Mouse (Mus musculus) forebrain, embryonic 16.5 days (tissue): ENCODE measurements around the gene Pcnx3. TPM values are rescaled to one million over a fixed set of nuclear protein-coding genes. Genes with fewer than 3 reads are reported as not detected.

ENCODE experiments used
- ATAC-seq: fragments of 200-750 bp; cut with Nextera tagmentation; 2 replicates; pipeline ENCODE4 v1.8.0; 2017; ENCODE audit warnings: mild to moderate bottlenecking, moderate library complexity
- H3K27ac ChIP-seq: fragments of 300-500 bp; sonication (generic); 2 replicates; pipeline ENCODE4 v1.5.1; 2014; ENCODE audit warnings: low read length, control low read depth
- H3K27me3 ChIP-seq: fragments of 300-500 bp; sonication (generic); replicated peaks from 2 replicates; pipeline ENCODE4 v1.6.1; 2014; ENCODE audit warnings: low read length; ENCODE audit not compliant: control insufficient read depth, insufficient read depth
- H3K36me3 ChIP-seq: fragments of 300-500 bp; sonication (generic); 2 replicates; pipeline ENCODE4 v1.6.1; 2014; ENCODE audit not compliant: control insufficient read depth, insufficient read depth
- H3K4me1 ChIP-seq: fragments of 300-500 bp; sonication (generic); replicated peaks from 2 replicates; pipeline ENCODE4 v1.6.1; 2014; ENCODE audit warnings: low read length; ENCODE audit not compliant: control insufficient read depth, insufficient read depth
- H3K4me2 ChIP-seq: fragments of 300-500 bp; sonication (generic); 2 replicates; pipeline ENCODE4 v1.6.1; 2014; ENCODE audit warnings: mild to moderate bottlenecking, low read length, control low read depth
- H3K4me3 ChIP-seq: fragments of 300-500 bp; sonication (generic); replicated peaks from 2 replicates; pipeline ENCODE4 v1.5.1; 2014; ENCODE audit warnings: mild to moderate bottlenecking, low read length, control low read depth
- H3K9ac ChIP-seq: fragments of 300-500 bp; sonication (generic); replicated peaks from 2 replicates; pipeline ENCODE4 v1.6.1; 2014; ENCODE audit warnings: low read depth, low read length, control low read depth
- H3K9me3 ChIP-seq: fragments of 300-500 bp; sonication (generic); 2 replicates; pipeline ENCODE4 v1.6.1; 2016; ENCODE audit warnings: low read length; ENCODE audit not compliant: control insufficient read depth
- WGBS: fragments of 180-500 bp; shearing (Covaris S2); extraction: QIAGEN DNeasy Blood & Tissue Kit; methylation state at CpG from one replicate; pipeline ENCODE4 v1.1.7; 2014; 5-methylcytosine and 5-hydroxymethylcytosine counted together
- polyA plus RNA-seq: library from polyadenylated mRNA; unstranded; fragments of >200 nt; fragmentation: Nextera tagmentation; extraction: Ambion mirVana; gene quantifications from 2 replicates; pipeline ENCODE4 v1.2.1, GENCODE M21; 2015

The Pcnx3 gene
- polyA plus RNA-seq, 1 experiment from 2014 or later: 28.7 TPM

- Histone ChIP-seq H3K27me3 (no peaks in the 10 kb centered on the region), H3K36me3 (peaks cover 10% of the 10 kb centered on the region; the same call in 1 of the 2 replicates), H3K9me3 (no peaks in the 10 kb centered on the region), H3K4me2 (peak within 1 kb of the TSS; percentile 51), H3K9ac (peak within 1 kb of the TSS; percentile 51), H3K27ac (no peak within 1 kb of the TSS), H3K4me3 (peak within 1 kb of the TSS; percentile 39), H3K4me1 (peaks cover 9% of the 10 kb centered on the region)
- ATAC-seq: peak; percentile 92
- 2% methylated on average over 31 of the region's 32 CpGs for whole genome bisulfite sequencing
Observed at GRCm38 (mm10) chr19:5662981-5663913, 25.5 kb downstream of the Pcnx3 start, which contains the start of gene Sipa1. Sipa1 (minus strand) TSS chr19:5663707.

- Histone ChIP-seq H3K27ac (no peak overlapping the region), H3K4me1 (peaks cover 9% of the 10 kb centered on the region), H3K27me3 (no peaks in the 10 kb centered on the region), H3K4me2 (peak overlapping the region; percentile 4; the same call in 1 of the 2 replicates), H3K9me3 (no peaks in the 10 kb centered on the region), H3K4me3 (no peak overlapping the region), H3K9ac (no peak overlapping the region), H3K36me3 (peaks cover 10% of the 10 kb centered on the region; the same call in 1 of the 2 replicates)
- no peak for ATAC-seq
- 83% methylated on average over 8 of the region's 8 CpGs for WGBS
Observed at GRCm38 (mm10) chr19:5662310-5662709, 26.4 kb downstream of the Pcnx3 start.

- Histone ChIP-seq H3K4me3 (no peak overlapping the region), H3K36me3 (peaks cover 9% of the 10 kb centered on the region; the same call in 1 of the 2 replicates), H3K4me1 (peaks cover 9% of the 10 kb centered on the region), H3K9ac (no peak overlapping the region), H3K27ac (no peak overlapping the region), H3K4me2 (no peak overlapping the region), H3K9me3 (no peaks in the 10 kb centered on the region), H3K27me3 (no peaks in the 10 kb centered on the region)
- no peak for ATAC-seq
- WGBS: 85% methylated on average over 16 of the region's 16 CpGs
Observed at GRCm38 (mm10) chr19:5660942-5661751, 27.6 kb downstream of the Pcnx3 start.

DNA sequence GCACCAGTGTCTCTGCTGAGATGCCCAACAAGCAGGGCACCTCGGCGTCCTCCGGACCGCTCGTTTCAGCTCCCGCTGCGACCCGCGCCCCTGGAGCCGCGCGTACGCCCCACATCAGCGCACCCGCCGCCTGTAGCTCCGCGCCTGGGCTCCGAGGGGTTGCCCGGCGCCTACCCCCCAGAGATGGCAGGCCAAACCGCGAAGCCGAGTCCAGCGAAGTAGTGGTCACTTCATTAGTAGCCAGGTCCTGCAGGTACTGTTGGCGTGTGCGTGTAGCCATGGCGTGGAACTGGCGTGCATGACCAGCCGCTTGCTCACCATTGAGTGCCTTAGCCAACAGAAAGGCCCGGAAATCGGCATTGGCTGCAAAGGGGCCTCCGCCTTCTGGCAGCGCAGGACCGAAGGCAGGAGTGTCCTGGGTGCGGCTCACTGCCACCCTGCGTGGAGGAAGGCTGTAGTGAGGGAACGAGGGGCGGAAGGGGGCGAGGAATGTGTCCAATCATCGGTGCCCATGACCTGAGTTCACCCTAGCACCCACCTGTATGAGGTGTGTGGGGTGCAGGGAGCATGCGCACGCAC, 33.9 kb downstream of the Pcnx3 start:
- H3K36me3 ChIP-seq: no peaks in the 10 kb centered on the region
- ATAC-seq: 0 out of 2 replicates have a peak, but pooled peaks have one; percentile 23
- H3K9ac ChIP-seq: peak overlapping the region; percentile 56
- H3K4me3 ChIP-seq: peak overlapping the region; percentile 48
- WGBS: 7% methylated on average over 43 of the region's 43 CpGs
- H3K4me2 ChIP-seq: peak overlapping the region; percentile 73
- H3K27ac ChIP-seq: no peak overlapping the region
- H3K4me1 ChIP-seq: peaks cover 12% of the 10 kb centered on the region
- peaks cover 12% of the 10 kb centered on the region for H3K27me3 ChIP-seq
- no peaks in the 10 kb centered on the region for H3K9me3 ChIP-seq

DNA sequence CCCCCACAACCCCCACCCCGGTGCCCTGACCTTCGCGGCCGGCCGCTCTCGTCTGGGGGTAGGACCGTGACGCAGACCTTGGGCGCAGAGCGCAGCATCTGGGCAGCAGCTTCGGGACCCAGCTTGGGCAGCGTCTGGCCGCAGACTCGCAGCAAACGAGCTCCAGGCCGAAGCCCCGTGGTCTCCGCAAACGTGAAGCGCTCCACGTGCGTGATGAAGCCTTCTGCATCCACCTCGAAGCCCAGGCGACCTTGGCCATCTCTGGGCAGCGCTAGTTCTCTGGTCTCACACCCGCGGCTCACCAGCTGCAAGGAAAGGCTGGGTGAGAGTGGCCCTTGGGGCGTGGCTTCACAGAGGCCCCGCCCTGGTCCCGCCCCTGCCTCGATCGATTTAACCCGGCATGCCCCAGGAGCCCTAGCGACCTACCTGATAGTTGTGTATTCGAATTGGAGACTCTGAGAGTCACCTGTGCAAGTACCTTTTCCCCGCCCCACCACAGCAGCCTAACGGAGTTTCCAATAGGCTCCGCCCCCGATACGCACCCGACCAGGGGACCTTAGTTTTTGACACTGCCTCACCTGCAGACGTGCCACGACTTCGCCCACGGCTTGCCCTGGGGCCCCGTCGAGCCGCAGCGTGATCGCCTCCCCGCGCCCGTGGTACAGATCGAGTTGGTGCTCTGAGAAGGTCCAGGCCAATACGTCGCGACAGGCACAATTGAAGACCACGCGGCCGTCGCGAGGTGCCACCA, 34.6 kb downstream of the Pcnx3 start:
- WGBS: 6% methylated on average over 62 of the region's 62 CpGs
- Histone ChIP-seq H3K9me3 (no peaks in the 10 kb centered on the region), H3K4me2 (peak overlapping the region; percentile 73), H3K4me3 (peak overlapping the region; percentile 48), H3K4me1 (peaks cover 13% of the 10 kb centered on the region), H3K9ac (peak overlapping the region; percentile 56), H3K27ac (no peak overlapping the region), H3K27me3 (peaks cover 12% of the 10 kb centered on the region), H3K36me3 (no peaks in the 10 kb centered on the region)
- ATAC-seq: peak; percentile 52

DNA sequence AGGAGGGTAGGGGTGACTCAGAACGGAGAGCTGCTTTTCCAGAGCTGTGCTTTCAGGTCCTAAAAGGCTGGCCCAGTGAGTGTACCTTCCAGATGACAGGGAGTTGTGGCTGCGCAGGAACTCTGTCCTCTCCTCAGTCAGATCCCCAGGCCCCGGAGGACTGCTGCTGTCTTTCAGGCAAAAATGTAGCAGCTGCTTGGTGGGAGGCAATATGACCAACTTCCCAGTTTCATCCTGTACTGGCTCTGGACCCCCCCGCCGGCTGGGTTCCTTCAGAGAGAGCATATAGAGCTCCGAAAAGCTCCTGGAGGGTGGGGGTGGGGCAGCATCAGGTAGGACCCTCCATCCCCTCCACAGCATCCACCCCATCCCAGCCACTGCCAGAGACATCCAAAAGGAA, 36.1 kb downstream of the Pcnx3 start:
- H3K4me2 ChIP-seq: no peak overlapping the region
- no peak overlapping the region for H3K27ac ChIP-seq
- H3K9me3 ChIP-seq: no peaks in the 10 kb centered on the region
- no peak overlapping the region for H3K9ac ChIP-seq
- WGBS: 79% methylated on average over 6 of the region's 6 CpGs
- peaks cover 12% of the 10 kb centered on the region for H3K27me3 ChIP-seq
- no peak for ATAC-seq
- peaks cover 2% of the 10 kb centered on the region; the same call in 1 of the 2 replicates for H3K36me3 ChIP-seq
- H3K4me3 ChIP-seq: no peak overlapping the region
- H3K4me1 ChIP-seq: peaks cover 24% of the 10 kb centered on the region

DNA sequence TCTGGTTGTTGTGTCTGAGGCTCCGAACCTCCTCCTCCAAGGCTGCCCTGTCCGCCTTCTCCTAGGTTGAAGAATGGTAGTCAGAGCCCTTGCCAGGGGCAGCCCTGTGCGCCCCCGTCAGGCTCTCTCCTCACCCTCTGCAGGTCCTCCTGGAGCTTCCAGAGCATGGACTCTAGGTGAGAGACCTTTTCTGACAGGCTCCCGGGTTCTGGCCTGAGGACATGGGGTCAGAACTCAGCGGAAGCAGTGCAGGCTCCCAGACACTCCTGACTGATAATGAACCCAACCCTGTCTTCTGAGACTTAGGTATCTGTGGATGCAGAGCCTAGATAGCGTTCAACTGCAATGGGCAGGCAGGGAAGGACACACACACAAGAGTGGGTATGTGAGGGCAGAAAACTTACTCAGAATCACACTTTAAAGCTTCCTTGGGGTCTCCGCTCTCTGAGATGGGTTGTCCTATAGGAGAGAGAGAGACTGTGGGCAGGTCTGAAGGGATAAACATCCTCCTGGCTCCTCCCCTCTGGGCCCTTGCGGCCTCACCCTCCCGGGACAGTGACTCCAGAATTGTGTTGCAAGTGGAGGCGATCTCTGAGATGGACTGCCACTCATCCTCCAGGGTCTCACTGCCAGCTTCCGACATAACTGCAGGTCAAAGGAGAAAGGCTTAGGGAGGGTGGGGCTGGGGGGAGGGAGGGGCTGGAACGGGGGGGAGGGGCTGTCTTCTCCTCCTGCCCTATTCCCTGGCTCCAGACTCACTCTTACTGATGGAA, 37.0 kb downstream of the Pcnx3 start:
- 61% methylated on average over 13 of the region's 13 CpGs for WGBS
- ATAC-seq: no peak
- H3K4me2 ChIP-seq: no peak overlapping the region
- H3K9me3 ChIP-seq: no peaks in the 10 kb centered on the region
- H3K9ac ChIP-seq: no peak overlapping the region
- no peak overlapping the region for H3K27ac ChIP-seq
- peaks cover 12% of the 10 kb centered on the region for H3K27me3 ChIP-seq
- no peak overlapping the region for H3K4me3 ChIP-seq
- peaks cover 24% of the 10 kb centered on the region for H3K4me1 ChIP-seq
- peaks cover 8% of the 10 kb centered on the region for H3K36me3 ChIP-seq

DNA sequence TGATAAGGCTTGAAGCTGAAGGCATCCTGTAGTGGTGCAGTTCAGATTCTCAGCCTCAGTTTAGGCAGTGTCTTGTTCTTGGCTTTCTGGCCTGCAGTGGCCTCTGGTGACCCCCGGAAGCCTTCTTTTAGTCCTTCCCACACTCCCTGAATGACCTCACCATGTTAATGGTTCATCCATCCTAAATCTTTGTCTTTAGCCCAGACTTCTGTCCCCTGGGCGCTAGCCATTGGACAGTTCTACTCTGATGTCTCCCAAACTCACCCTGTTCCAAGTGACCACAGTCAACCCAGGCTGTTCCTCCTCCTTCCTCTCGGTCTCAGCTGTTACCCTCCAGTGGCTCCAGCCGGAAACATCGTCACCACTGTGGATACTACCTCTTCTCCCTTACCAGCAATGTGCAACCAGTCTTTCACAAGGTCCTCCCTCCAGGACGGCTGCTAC, 39.4 kb downstream of the Pcnx3 start:
- ATAC-seq: no peak; the same call in 1 of the 2 replicates
- Histone ChIP-seq H3K4me2 (peak overlapping the region; percentile 73), H3K36me3 (peaks cover 17% of the 10 kb centered on the region), H3K27me3 (peaks cover 5% of the 10 kb centered on the region), H3K4me1 (peaks cover 18% of the 10 kb centered on the region), H3K4me3 (peak overlapping the region; percentile 36), H3K9ac (peak overlapping the region; percentile 51), H3K9me3 (no peaks in the 10 kb centered on the region), H3K27ac (peak overlapping the region; percentile 74; the same call in 1 of the 2 replicates)
- 79% methylated on average over 6 of the region's 6 CpGs for WGBS
